Mouse (Mus musculus) CD4-positive, CD25-positive, alpha-beta regulatory T cell (primary cell): ENCODE results near the gene Tpr. TPM values are rescaled to one million over a fixed set of nuclear protein-coding genes. Genes with fewer than 3 reads are reported as not detected.

Source experiments
- polyA plus RNA-seq: library from polyadenylated mRNA; unstranded; fragments of 100-300 nt; shearing (Covaris generic); gene quantifications from one replicate; pipeline ENCODE4 v1.2.1, GENCODE M21; 2017

Gene Tpr
- 362 TPM for polyA plus RNA-seq

DNA sequence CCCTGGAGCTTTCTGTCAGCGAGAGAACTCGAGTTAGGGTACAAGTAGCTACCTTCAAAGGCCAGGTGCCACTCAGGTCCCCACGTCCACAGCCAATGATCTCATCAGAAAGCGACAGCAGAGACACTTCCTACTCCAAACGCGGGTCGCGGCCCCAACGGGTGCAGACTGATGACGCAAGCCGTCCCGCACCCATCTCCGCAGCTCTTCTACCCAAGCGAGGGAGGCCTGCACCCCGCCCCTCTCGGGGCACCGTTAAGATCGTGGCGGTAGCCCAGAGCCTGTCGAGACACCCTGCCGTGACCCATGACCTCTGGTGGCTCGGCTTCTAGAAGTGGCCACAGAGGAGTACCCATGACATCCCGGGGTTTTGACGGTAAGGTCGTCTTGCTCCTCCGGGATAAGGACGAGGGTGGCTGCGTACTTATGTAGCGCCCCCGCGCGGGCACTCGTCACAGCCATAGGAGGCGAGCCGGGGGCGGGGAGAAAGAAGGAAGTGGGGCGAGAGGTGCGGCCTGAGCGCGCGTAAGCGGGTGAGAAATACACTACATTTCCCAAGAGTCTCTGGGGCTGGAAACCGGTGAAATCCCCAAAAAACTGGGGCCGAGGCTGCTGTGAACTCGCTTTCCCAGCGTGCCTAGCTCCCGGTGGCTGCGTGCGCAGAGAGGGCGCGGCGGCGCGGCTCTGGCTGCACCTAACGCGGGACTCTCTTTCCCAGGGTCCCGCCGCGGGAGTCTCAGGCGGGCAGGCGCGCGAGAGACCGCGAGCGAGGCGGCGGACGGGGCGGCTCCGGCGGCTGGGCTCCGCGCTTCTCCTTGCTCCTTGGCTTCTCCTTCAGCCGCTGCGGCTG, at the start of gene Tpr, which contains the start of gene Odr4:
TSS of gene Tpr (plus strand) at position 201 of the 850 bp plus-strand sequence.
TSS of gene Odr4 (minus strand) at position 443 of the 850 bp plus-strand sequence.

DNA sequence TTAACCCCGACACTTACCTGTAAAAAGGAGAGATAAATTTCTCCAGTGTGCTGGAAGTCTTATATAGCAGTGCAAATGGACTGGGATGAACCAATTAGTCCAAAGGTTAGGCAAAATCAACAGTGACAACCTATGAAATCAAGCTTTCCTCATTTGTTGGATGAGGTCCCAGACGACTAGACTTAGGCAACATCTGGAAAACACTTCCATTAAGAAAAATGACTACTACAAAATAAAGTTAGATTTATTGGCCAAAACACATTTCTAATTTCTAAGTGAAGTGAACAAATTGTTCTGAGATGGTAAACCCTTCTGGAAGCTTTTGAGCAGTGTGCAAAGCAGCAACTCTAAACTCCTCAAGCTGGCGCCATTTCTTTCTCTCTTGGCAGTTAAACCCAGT, 73.5 kb downstream of the Tpr start, which contains the start of gene Prg4:
TSS of gene Prg4 (minus strand) at position 34 of the 400 bp plus-strand sequence.

Other genes starting within 250 kb of the Tpr start
- 0.18 TPM for gene Pdc, start 73.4 kb upstream of the Tpr start, polyA plus RNA-seq
- 34.5 TPM for gene Odr4, start 242 bp downstream of the Tpr start, polyA plus RNA-seq
- gene Prg4, start 73.3 kb downstream of the Tpr start, polyA plus RNA-seq: 47.1 TPM